Mouse (Mus musculus) mouse embryonic stem cell (cell line): ENCODE results near the gene Zfp36l2.

ENCODE experiments used
- in situ Hi-C, 2 experiments: fragments of 300-500 bp; cut with MboI; formaldehyde crosslinking; loops; 1 replicate in 1 of 2; 3 replicates in 1 of 2; pipeline ENCODE4 v1.14.3; 2019 to 2020; ENCODE audit warnings: low sequenced_read_pairs in 2 of 2, low pct_unique_long_range_greater_than_20kb in 1 of 2, mixed read lengths in 1 of 2; ENCODE audit not compliant: unreplicated experiment in 1 of 2

The Zfp36l2 gene

DNA sequence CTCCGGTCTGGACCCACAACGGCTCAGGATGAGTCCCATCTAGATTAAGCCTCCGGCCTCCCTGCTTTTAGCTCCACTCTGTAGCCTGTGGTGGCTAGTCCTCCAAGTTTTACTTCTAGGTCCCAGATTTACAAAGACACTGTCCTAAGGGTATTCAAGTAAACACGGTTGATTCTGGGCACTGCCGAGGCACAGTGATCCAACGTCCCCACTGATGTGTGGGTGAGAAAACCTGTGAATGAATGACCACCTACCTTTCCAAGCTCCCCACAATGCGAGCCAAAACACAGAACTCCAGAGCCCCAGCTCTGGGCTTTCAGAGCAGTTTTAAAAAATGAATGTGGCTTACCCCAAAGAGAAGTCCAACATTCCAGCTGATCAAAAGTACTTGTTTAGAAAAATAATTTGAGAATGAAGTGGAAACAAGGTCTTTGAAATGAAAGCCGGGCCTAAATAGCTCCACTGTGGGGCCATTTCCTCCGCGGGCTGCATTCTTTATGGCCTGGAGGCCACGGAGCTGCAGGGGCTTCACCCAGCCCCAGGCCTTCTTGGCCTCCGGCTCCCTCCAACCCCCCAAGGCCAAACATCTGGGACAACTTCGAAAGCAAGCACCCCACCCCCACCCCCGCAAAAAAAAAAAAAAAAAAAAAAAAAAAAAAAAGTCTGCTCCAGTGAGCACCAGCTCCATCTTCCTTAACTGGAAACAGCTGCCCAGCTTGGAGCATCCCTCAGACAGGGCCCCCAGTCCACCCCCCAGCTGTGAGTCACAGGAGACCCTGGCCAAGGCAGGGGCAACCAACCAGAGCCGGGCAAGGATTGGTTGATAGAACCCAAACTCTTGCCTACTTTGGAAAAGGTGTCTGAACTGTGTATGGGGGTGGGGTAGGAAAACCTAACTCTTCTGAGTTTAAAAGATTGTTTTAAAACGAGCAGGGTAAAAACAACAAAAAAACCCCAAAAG lies 5.2 kb downstream of the Zfp36l2 start:
- in situ Hi-C loops, result loop anchor here in 1 of 2 experiments (10.0 kb wide), 1 partner anchor 308 kb away; no protein-coding TSS in a partner anchor

DNA sequence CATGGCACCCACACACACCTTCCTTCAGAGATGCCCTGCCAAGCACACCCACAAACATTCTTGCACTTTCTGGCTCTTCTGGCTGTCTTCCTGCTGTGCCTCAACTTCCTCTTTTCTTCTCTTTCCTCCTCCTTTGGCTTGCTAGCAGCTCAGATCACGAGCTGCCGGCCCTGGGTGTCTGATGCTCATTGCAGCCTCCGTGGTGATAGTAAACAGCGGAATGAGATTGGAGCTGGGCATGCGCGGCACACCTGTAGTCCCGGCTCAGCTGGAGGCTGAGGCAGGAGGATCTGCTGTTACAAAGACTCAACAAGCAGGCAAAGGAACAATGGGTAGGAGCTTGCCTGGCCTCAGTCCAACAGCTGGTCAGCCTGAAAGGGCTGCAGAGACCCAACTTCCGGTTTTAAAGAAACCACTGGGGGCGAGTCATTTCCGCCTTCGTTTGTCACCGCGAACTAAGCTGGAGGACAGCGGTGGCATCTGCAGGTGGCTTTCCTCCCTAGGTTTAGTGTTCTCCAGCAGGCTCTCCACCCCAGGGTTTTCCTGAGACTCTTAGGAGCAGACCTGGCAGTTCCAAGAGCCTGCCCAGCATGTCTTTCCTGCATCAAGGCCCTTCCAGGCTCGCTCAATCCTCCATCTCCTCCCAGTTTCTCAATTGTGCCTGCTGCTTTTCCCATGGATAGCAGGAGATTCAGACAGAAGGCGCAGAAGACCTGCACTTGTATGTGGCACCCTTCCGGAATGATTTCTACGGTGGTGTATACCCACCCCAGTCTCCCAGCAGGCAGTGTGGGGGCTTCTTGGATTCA lies 6.0 kb downstream of the Zfp36l2 start:
- in situ Hi-C loops, result loop anchor here in 1 of 2 experiments (10.0 kb wide), 1 partner anchor 307 kb away; no protein-coding TSS in a partner anchor

DNA sequence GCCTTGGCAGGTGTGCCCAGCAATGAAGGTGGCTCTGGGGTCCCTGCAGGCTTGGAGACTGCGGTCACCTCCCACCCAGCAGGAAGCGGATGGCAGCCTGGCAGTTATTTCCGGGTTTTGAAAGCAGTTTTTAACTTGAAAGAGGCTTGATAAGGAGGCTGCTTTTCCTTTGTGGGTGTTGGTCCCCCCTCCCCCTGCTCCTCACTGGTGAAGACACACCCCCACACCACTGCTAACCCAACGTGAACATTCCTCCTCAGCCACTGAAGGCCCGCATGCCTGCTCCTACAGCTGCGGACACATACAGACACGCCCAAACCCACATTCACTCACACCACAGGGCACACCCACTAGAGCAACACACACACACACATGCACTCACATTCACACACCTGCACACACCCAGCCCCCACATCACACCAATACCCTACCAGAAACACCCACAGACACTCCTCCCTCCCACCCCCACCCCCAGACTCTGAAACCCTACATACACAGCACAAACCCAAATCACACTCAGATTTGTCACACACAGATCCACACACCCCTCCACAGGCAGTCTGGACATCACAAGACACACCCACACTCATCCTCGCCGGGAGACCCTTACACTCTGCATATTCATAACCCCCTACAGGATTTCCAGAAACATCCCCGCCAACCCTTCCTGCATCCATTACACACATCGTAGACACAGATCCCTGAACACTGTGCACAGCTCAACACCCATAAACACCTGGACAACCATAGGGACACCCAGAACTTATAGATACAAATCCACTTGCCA lies 6.8 kb downstream of the Zfp36l2 start:
- in situ Hi-C loops, result loop anchor here in 1 of 2 experiments (10.0 kb wide), 1 partner anchor 306 kb away; no protein-coding TSS in a partner anchor

DNA sequence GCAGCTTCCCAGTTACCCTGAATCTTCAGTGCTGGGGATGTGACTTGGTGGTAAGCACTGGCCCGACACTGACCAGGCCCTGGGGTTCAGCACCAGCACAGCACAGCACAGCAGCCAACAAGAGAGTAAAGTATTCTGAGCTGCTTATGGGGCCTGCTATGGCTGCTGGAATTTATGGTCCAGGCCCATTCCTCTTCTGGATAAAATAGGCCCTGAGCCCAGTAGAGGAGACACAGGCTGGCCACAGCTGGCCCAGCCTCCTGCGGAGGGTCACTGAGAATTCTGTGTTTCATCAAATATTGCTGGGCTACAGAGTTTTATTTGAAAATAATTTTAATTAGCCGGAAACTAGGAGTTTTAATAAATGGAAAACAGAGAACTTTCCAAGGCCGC lies 7.8 kb downstream of the Zfp36l2 start:
- in situ Hi-C loops, result loop anchor here in 1 of 2 experiments (10.0 kb wide), 1 partner anchor 305 kb away; no protein-coding TSS in a partner anchor

DNA sequence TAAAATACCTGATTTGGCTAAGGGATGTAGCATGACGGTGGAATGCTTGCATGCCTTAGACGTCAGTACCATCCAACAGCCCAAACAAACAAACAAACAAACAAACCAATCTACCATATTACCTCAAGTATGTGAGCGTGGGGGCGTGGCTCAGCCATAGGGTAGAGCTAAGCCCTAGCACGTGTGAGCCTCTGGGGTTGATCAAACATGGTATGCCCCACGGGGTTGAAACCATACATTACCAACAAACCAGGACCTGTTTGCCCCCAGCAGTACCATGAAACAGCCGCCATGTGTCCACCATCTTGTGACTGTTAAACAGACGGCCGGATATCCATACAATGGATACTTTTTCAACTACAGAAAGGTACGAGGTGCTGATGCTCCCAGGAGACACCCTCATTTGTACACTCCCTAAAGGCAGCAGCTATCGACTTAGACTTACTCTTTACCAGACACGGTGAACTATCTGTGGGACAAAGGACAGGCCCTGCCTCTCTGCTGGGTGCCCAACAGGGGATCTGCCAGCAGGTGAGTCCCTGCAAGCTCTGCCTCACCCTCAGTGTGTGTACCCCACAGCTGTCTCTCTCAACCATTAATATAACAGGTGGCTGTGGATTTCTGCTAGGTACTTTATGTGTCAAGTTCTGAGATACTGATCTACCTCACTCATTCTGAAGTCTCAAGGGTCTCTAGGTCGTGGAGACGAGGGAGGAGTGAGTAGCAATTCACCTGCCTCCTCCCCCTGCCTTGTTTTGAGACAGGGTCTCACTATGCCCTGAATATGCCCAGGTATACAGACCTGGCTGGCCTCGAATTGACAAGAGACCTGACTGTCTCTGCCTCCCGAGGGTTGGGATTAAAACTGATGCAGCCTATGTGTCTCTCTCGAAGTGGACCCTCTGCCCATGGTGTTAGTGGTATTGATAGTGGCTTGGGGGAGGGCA lies 8.4 kb downstream of the Zfp36l2 start:
- in situ Hi-C loops, result no loop called here

DNA sequence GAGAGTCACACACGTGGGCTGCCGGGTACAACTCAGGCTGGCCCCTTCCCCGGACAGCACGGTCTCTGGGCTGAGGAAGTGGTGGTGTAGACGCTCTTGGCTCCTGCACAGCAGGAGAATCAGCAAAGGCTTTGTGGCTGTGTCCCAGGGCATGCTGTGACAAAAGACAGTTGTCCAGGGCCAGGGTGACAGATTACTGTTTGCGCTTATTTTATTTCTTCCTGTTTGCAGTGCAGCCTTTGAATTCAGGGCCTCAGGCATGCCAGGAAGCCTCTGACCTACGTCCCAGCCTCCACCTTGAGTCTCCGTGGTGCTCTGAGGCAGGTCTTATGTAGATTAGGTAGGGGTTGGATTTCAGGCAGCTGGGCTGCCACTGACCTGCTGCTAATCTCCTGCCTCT lies 10.3 kb downstream of the Zfp36l2 start:
- in situ Hi-C loops, result no loop called here

DNA sequence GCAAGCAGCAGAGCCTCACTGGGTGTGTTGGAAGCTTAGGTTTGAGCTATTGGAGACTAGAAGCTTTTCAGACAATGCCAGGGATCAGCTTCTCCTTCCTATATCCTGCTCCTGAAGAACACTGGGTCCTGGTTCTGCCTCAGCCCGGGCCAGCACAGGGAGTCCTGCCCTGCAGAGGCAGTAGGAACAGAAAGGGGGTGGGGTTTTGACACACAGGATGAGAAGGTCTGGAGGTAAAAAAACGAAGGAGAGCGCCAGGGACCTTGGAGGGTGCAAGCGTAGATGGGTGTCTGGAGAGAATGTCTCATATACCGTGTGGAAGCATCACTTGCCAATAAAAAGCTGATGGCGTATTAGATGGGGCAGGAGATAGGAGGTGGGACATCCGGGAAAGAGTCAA lies 11.3 kb downstream of the Zfp36l2 start:
- in situ Hi-C loops, result no loop called here

DNA sequence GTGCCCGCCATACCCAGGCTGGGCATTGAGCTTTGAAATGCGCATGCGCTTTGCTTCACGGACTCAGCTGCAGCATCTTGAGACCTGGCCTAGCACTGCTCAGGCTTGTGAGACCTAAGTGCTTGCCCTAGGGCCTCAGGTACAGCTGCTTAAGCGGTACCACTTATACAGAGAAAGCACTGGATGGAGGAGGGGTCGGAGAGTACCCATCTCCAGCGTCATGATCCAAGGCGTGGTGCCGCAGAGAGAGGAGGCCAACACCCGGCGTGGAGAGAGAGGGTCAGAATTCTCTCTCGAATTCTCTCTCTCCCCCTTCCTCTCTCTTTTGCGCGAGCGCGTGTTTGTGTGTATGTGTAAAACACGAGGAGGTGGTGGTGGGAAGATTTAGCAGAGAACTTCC lies 12.6 kb downstream of the Zfp36l2 start:
- in situ Hi-C loops, result no loop called here

DNA sequence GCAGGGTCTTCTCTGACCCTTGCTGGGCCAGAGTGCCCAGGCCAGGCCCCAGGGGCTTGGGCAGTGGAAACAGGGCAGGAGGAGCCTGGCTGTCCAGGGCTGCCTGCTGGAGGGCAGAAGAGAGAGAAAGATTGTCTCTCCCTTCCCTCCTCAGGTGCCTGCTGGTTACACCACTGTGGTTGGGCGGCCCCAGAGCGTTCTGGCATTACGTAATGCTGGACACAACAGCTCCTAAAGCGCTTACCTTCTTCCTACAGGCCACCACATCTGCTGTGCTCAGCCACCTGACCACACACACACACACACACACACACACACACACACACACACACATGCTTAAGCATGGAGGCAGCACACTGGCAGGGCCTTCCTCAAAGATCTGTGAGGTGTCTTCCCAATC lies 20.4 kb downstream of the Zfp36l2 start:
- in situ Hi-C loops, result no loop called here

DNA sequence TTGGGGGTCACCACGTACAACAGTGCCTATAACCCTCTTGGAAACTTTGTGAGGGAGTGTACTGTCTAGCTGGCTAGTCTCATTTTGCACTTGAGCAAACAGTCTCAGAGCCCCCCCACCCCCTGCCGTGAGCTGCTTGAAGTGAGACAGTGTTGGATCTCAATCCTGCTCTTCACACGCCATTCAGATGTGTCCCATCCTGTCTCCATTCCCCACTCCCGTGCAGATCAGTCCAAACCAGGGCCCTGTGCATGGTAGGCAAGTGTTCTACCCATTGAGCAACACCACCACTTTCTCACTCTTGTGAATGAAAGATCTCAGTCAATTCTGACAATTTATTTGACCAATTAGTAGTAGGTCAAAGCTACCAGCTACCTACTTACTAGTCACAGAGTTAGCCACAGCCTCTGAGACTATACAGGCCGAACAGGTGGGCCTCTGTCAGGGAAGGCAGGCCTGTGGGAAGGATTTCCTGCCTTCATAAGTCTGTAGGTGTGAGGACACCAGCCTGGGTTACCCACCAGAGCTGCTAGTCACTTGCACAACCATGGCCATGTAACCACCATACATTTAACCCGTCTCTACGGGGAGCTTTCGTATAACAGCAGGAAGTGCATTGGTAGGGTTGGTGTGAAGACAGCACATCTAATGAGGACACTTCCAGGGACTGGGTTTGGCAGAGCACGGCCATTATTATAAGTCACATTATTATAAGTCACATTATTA lies 21.4 kb downstream of the Zfp36l2 start:
- in situ Hi-C loops, result no loop called here

DNA sequence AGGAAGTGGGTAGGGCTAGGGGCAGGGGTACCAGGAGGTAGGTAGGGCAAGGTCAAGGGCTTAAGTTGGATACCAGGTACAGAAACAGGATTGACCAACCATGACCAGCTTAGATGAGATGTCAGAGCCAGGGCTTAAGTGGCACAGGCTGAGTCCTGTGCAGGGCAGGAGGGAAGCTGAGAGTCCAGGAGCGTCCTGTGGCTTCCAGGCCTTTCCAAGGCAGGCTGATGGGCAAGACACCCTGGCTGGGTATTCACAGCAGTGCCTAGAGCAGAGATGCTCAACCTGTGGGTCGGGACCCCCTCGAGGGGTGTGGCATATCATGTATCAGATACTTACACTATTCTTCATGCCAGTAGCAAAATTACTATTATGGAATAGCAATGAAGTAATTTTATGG lies 22.0 kb downstream of the Zfp36l2 start:
- in situ Hi-C loops, result no loop called here

DNA sequence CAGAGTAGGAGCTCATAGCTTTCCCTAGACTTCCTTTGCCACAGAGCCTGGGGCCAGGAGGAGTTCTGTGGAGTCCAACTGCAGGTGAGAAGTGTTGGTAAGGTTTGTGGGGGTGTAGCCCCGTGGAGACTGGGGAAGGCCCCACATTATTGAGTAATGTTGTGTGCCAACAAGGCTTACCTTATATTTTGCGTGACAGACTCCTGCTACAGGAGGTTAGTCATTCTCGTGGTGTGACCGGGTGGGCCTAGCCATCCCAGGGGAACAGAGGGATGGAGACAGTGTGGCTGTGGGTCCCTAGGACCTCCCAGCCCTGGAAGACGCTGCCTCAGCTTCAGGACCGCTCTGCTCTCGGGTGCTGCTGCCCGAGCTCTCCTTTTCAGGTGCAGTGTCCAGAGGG lies 23.6 kb downstream of the Zfp36l2 start:
- in situ Hi-C loops, result no loop called here

DNA sequence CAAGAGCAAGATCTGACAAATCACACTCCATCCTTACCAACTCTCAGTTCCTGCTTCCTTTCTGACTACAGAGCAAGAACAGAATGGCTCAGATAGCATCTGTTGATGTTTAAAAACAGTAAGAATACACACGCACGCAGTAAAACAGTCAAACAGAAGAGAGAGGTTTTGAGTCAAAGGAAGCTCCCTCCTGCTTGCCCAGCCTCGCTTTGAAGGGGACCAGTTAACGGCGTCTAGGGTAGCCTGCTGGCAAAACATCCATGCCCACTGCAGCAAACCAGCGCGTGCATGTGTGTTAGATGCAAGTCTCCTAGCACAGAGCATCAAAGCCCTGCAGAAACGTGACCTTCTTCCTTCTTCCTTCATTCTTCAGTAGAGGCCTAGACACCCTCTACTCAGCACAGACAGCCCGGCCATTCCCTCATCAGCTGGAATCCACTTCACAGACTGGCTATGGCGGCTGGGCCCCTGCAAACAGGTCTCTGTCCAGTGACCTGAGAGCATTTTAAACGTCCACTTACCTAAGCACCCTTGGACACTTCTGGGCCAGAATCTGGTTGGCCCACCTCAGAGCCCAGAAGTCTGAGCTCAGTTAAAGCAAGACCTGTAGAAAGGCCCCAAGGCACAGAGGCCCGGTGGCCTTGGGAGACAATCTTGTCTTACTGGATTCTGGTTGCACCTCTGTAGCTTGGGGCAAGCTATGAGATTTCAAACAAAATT lies 24.5 kb downstream of the Zfp36l2 start:
- in situ Hi-C loops, result no loop called here

DNA sequence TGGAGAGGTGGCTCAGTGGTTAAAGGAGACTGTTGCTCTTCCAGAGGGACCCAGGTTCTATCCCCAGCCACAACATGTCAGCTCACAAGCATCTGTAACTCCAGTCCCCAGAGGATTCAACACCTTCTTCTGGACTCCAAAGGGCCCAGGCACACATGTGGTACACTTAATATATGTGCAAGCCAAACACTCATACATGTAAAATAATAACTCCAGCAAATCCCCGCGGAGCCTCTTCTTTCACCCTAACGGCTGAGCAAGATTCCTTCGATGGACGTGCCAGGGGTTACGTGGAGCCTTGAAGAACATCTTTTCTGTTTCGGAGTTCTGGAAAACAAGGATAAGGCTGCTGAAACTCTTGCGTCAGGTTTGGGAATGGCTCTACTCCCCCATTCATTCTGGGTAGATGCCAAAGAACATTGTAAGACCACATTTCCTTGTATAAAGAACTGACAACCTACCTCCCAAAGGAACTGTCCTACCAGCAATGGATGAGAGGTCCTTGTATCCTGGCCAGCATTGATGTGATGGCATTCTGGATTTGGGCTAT lies 25.5 kb downstream of the Zfp36l2 start:
- in situ Hi-C loops, result no loop called here

DNA sequence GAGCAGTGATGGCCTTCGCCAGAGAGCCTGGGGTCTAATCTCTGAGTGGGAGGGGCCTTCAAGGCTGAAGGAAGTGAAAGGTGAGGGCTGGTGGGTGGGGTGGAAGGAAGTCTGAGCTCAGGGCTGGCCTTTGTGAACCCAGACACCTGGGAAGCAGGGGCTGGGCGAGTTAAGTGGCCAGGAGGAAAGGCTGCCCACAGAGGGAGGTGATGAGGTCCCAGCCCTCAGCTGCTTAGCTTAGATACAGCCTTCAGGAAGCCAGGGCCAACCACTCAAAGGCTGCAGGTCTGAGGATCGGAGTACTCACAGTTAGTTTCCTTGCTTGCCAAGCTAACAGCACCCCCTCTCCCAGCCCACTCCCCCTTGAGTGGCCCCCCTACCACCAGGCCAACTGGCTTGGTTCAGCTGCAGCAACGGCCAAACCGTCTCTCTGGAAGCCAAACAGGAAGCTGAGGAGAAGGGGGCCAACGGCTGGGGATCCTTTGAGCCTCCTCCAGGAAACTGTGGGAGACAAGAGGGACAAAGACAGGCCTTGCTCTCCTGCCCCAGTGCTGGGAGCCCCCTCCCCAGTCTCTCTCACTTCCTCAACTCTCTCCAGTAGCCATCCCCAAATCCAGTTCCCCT lies 26.4 kb downstream of the Zfp36l2 start:
- in situ Hi-C loops, result no loop called here

DNA sequence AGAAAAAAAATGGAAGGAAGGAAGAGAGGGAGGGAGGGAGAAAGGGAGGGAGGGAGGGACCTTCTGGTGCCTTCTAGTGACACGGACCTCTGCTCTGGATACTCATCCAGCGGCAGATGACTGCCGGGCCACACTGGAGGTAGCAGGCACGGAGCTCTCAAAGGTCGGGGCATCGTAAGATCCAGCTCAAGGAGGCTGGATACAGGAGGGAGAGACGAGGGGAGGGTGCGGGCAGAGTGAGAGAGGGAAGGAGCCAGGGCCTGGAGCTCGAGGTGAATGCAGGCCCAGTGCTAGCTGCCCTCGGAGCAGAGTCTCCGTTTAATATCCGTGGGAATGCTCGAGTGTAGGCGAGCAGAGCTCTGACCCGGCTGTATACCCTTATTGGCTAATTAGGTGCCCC lies 28.9 kb downstream of the Zfp36l2 start:
- in situ Hi-C loops, result no loop called here
